In the genomic region with DNA sequence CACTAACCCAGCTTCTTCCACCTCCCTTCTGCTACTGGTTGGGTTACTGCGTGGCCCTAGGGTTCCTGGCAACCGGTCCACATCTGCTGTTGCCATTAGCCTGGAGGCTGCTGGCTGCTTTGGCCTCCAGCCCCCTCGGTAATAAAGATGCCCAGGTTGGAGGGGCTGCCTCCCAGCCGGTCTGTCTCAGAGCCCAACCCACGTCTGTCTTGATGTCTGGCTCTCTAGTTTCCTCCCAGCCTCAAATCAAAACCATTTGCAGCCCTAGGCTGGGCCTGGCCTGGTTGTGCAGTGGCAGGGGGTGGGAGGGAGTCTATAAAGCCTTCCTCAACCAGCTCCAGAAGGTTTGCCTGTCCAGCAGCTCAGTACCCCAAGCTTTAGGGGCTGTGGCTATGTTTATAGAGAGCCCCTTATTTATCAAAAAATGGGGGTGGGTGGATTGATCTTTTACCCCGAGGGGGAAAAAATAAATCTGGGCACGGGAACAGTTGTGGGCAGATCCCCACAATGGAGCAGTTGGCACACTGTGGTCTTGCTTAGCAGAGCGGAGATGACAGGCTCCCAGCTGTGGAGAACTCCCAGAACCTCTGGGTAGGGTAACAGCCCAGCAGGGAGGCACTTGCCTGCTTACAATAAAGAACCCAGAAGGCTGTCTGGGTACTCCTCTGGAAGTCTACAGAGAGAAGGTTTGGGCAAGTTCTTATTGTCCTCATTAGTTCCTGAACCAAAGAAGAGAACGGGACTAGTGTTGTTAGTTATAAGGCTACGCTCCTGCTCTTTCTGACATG, we compare ENCODE assay signal across 13 mouse cellular contexts. TPM values are rescaled to one million over a fixed set of nuclear protein-coding genes. Genes with fewer than 3 reads are reported as not detected.
DNase-seq lines count a peak whose midpoint lies in the region; ATAC-seq and TF ChIP-seq lines count a peak whose summit lies in the region.
"Had no signal": no experiment of that assay in that cellular context is flagged by ENCODE, and none has a peak within 500 bp of the region (broad histone marks: within the 10 kb centered on the region; RNA-seq: fewer than 3 reads in every experiment).

No protein-coding gene starts in this region.

- TF ChIP-seq POLR2A in kidney, adult 2 months (IDR thresholded peaks at IDR 0.05; ENCODE audit: low read depth, low read length): no peak

- H3K9ac ChIP-seq in kidney, embryonic 16.5 days (replicated peaks; ENCODE audit: low read length): no peak overlapping the region
- H3K9ac ChIP-seq: neural tube, embryonic 12.5 days had no signal

- peaks cover 27% of the 10 kb centered on the region for H3K36me3 ChIP-seq in kidney, embryonic 16.5 days (ENCODE audit: insufficient read depth, low read length)
- no peaks in the 10 kb centered on the region; the same call in 1 of the 2 replicates for H3K36me3 ChIP-seq in kidney, adult 2 months (ENCODE audit: control insufficient read depth, insufficient read depth, low read length)

- 40% methylated on average over 10 of the region's 10 CpGs for WGBS in kidney, embryonic 16.5 days
- WGBS in kidney, adult 2 months: 64% methylated on average over 10 of the region's 10 CpGs

- no peaks in the 10 kb centered on the region for H3K9me3 ChIP-seq in kidney, embryonic 16.5 days (ENCODE audit: low read length)
- H3K9me3 ChIP-seq: neural tube, embryonic 12.5 days had no signal

- peak; percentile 53 for ATAC-seq in kidney, embryonic 16.5 days (ENCODE audit: low FRiP score, low TSS enrichment)
- ATAC-seq in megakaryocyte progenitor cell, adult 5-6 weeks (replicated peaks; ENCODE audit: poor library complexity): no peak

- no peak overlapping the region for H3K4me2 ChIP-seq in kidney, embryonic 16.5 days (replicated peaks; ENCODE audit: low read depth, low read length)
- H3K4me2 ChIP-seq: neural tube, embryonic 12.5 days had no signal

- peaks cover 45% of the 10 kb centered on the region for H3K4me1 ChIP-seq in kidney, embryonic 16.5 days (ENCODE audit: insufficient read depth, low read length)
- peaks cover 4% of the 10 kb centered on the region; the same call in 1 of the 2 replicates for H3K4me1 ChIP-seq in kidney, adult 2 months (ENCODE audit: control insufficient read depth, insufficient read depth, low read length)

- TF ChIP-seq CTCF in gastrocnemius, adult 2 months (IDR thresholded peaks at IDR 0.05): no peak
- no peak for TF ChIP-seq CTCF in kidney, adult 2 months (conservative IDR thresholded peaks at IDR 0.05; ENCODE audit: insufficient read depth, insufficient read length, low read depth, low read length)

- H3K27me3 ChIP-seq in kidney, embryonic 16.5 days (ENCODE audit: insufficient read depth, low read length): no peaks in the 10 kb centered on the region
- H3K27me3 ChIP-seq in kidney, adult 2 months (replicated peaks; ENCODE audit: control insufficient read depth, insufficient read depth, low read length): no peaks in the 10 kb centered on the region
- H3K27me3 ChIP-seq: neural tube, embryonic 12.5 days had no signal

- no peak overlapping the region for H3K4me3 ChIP-seq in gastrocnemius, adult 2 months
- no peak overlapping the region for H3K4me3 ChIP-seq in kidney, embryonic 16.5 days (ENCODE audit: low read length)
- H3K4me3 ChIP-seq in kidney, adult 2 months (ENCODE audit: insufficient read depth, low read depth, low read length): no peak overlapping the region
- H3K4me3 ChIP-seq: neural tube, embryonic 12.5 days had no signal

- intact Hi-C loops in gastrocnemius, adult 2 months (cut with DNase I): loop anchor here (5.0 kb wide), 1 partner anchor 46 kb away; no protein-coding TSS in a partner anchor

- peak overlapping the region; percentile 56 for H3K27ac ChIP-seq in gastrocnemius, adult 2 months
- H3K27ac ChIP-seq in kidney, embryonic 16.5 days (ENCODE audit: low read length): peak overlapping the region; percentile 16; the same call in 1 of the 2 replicates
- H3K27ac ChIP-seq in kidney, adult 2 months (ENCODE audit: insufficient read depth, low read depth, low read length): no peak overlapping the region
- H3K27ac ChIP-seq: neural tube, embryonic 12.5 days had no signal

- peak; percentile 46 for DNase-seq in gastrocnemius, adult 2 months
- no peak for DNase-seq in gastrocnemius, adult 8-10 months (ENCODE audit: low spot score in 2 of 2)
- no peak for DNase-seq in kidney, adult 2 months
- DNase-seq in embryo, embryonic 11 days: peak; percentile 79
- peak; percentile 52 for DNase-seq in hindlimb bud, embryonic 11.5 days (ENCODE audit: extremely low spot score, low read depth, low spot score)
- no peak for DNase-seq in c-Kit-positive CD71-positive TER-119-positive erythroid progenitor cells, embryonic 14.5 days (ENCODE audit: low spot score)
- DNase-seq: B cell, adult 2 months; kidney, adult 8-10 months; lung, postnatal 4 days; right cerebral cortex, postnatal 4 days had no signal

RNA-seq across cellular contexts. Expression of gene Rasl11b, which starts 6.7 kb away (rescaled TPM):
- 1 to 10 TPM; 2.0 to 5.4 TPM for total RNA-seq in gastrocnemius, adult 2 months (2021)
- total RNA-seq in gastrocnemius, adult 8-10 months (2022): 10 to 100 TPM in 1 of 4 experiments, 1 to 10 TPM in 3; 1.4 to 10.6 (median 2.7) TPM
- polyA plus RNA-seq in kidney, embryonic 16.5 days (2015; fragmentation: Nextera tagmentation; extraction: Ambion mirVana): 75.1 and 78.0 TPM in 2 replicates
- 43.1 and 44.9 TPM in 2 replicates for polyA plus RNA-seq in kidney, adult 2 months (2012; rRNA removed)
- 0.12 and 0.68 TPM in 2 replicates for total RNA-seq in megakaryocyte progenitor cell, adult 5-6 weeks (2015)
- total RNA-seq in megakaryocyte progenitor cell, adult 5-6 weeks (2017): 0.47 and 0.54 TPM in 2 replicates

Comparison
In these comparisons a context has a peak if more than half of its experiments do, and no peak if none do; other contexts are left out.
1. DNase-seq: peak in gastrocnemius, adult 2 months (single experiment), embryo, embryonic 11 days (single experiment) and hindlimb bud, embryonic 11.5 days (single experiment); none in gastrocnemius, adult 8-10 months (0 of 2), kidney, adult 2 months (single experiment) and c-Kit-positive CD71-positive TER-119-positive erythroid progenitor cells, embryonic 14.5 days (single experiment).